Mouse (Mus musculus) layer of hippocampus, adult 6 months (tissue): ENCODE measurements around the gene Mycbpap. TPM values are rescaled to one million over a fixed set of nuclear protein-coding genes. Genes with fewer than 3 reads are reported as not detected.

ENCODE experiments used
- long read RNA-seq, 2 experiments: library from polyadenylated mRNA; unstranded; transcript quantifications; one replicate each; pipeline ENCODE4 v2.0.0; 2019 to 2020
- polyA plus RNA-seq: library from polyadenylated mRNA; unstranded; fragments of <200 nt; fragmentation: Nextera tagmentation; gene quantifications from 2 replicates; pipeline ENCODE4 v1.2.3, GENCODE M21; 2021

Mycbpap gene
- 2.1 and 3.4 TPM in 2 replicates for polyA plus RNA-seq
- long read RNA-seq, experiment 1, partial matches to known transcripts, result 0 of 1 reads
- long read RNA-seq, experiment 1, other reads (novel, unspliced or antisense), result 0 of 1 reads
- long read RNA-seq, experiment 2, transcript Mycbpap-202 (19 exons, 3,168 nt), result major isoform, 10 of 15 reads
- long read RNA-seq, experiment 2, partial matches to known transcripts, result 0 of 15 reads
- long read RNA-seq, experiment 2, other reads (novel, unspliced or antisense), result 5 of 15 reads

DNA sequence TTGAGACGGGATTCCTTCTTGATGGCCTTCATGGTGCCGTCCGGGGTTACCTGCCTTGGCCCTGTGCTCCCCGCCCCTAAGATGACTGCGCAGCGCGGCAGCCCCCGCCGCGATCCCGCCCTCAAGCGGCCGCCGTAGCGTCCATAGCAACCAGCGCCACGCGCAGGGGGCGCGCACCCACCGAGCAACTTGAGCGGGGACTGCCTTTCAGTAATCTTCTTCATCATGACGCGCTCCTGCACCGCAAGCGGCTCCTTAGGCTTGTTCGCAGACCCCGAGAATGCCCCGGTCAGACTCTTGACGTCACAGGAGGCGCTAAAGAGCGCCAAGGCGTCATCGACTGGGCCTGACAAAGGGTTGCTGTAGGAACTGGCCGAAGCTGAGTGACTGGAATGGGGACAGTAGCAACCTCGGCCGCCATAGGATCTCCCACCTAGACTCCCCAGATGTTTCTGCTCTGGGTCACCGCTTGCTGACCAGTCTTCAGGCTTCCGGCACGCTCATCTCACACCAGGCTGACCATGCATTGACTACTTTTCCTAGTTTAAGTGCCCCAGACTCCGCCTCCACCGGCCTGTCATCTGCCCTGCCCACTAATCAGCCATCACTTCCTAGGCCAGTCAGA lies at the start of gene Mycbpap:
Mycbpap (minus strand) TSS at position 524 of the 625 bp plus-strand sequence.

DNA sequence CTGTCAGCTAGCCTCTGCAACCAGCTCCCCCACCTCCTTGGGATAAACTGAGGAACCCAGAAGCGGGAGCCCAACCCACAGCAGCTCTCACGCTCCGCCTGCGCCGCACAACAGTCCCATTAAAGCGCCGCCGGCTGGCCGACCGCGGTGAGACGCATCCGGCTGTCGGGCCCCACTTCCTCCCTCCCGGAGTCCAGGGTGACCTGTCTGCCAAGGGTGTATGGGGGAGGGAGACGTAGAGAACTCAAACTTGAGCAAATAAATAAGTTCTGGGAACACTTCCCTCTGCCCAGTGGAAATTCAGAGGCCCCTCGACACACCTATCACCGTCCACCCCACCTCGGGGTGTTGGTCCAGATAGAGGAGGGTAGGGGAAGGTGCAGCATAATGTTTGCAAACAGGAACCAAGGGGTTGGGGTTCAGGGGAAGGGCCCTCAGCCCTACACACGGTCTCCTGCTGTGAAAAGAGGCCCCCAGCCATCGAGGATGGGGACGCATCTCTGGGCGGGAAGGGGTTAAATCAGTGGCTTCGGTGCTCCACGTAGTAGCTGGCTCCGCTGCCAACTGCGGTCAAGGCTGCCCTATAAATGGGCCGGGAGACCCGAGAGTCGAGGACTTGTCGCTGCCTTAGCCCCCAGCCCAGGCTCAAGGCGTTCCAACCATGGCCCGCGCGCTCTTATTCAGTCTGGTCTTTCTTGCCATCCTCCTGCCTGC lies 43.1 kb upstream of the Mycbpap start, which contains the start of gene Chad:
Chad (plus strand) TSS at position 611 of the 714 bp plus-strand sequence.

DNA sequence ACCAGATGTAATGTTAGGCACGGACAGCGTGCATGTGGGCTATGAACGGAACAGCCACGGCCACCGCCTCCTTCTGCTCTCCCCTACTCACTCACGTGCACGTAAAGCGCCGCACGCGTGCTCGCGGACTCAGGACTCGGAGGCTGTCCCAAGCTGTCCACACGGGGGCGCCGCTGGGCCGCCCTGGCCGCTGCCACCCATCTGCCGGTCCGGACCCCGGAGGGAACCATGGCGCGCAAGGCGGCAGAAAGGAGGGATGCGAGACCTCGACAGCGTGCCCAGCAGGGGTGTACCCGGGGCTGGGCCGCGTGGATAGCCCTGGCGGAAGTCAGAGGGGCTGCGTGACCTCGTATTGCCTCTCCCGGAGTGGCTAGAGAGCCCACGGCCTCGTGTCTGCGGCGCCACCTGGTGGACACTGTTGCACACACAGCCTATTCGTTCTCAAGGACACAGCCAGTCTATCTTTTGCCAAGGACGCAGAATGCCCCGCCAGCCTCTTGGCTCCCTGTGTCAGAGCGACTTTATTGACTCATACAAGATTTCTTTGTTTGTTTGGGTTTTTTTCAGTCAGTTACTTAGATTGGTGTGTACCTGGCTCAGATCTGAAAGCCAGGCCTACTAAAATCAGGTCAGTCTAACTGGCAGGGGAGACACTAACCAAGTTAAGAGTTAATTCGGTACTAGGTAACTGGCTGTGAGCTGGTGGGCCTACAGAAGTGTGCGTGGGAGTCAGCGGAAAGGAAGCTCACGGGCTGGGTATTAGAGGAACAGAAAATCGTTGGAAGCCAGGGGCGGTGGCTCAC lies 27.5 kb upstream of the Mycbpap start, which contains the start of gene Rsad1:
Rsad1 (minus strand) TSS at position 368 of the 803 bp plus-strand sequence.

DNA sequence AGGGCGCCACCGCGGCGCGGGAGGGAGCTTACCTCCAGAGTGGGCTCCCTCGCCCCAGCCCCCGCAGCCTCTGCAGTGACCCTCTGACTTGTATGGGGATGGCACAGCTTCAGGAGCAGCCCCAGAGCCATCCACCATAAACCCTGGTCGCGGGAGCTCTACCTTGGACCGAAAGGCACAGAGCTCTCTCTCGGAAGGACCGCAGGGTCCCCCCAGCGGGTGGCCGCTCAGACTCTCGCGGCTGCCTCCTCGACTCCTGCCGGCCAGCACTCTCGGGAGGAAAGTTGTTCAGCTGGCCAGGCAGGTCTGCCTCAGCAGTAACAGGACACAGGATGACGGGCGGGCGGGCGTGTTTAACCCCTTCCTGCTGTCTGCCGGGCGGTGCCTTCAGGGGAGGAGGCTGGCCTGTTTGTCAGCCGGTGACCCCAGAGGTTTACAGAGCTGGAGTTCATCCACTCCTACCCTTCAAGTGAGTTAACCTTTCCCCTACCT lies 21.8 kb downstream of the Mycbpap start, which contains the start of gene Epn3:
Epn3 (minus strand) TSS at position 314 of the 492 bp plus-strand sequence.

DNA sequence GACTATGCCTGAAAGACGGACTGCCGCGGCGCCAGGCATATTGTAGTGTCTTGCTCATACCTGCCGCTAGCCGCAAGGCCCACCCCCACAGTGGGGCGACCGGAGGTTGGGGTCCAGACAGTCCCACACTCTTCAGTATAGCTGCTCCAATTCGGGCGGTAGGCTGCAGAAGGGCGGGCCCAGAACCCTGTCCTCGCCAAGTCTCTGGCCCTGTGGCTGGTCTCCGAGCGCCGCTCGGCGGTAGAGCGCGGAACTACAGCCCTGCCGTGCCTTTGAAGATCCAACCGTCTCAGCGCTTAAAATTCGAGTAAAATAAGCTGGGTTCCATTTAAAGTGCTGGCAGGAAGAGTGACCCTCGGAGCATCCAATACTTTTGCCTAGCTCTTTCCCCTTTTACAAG lies 35.5 kb downstream of the Mycbpap start, which contains the start of gene Spata20:
Spata20 (minus strand) TSS at position 179 of the 400 bp plus-strand sequence.

DNA sequence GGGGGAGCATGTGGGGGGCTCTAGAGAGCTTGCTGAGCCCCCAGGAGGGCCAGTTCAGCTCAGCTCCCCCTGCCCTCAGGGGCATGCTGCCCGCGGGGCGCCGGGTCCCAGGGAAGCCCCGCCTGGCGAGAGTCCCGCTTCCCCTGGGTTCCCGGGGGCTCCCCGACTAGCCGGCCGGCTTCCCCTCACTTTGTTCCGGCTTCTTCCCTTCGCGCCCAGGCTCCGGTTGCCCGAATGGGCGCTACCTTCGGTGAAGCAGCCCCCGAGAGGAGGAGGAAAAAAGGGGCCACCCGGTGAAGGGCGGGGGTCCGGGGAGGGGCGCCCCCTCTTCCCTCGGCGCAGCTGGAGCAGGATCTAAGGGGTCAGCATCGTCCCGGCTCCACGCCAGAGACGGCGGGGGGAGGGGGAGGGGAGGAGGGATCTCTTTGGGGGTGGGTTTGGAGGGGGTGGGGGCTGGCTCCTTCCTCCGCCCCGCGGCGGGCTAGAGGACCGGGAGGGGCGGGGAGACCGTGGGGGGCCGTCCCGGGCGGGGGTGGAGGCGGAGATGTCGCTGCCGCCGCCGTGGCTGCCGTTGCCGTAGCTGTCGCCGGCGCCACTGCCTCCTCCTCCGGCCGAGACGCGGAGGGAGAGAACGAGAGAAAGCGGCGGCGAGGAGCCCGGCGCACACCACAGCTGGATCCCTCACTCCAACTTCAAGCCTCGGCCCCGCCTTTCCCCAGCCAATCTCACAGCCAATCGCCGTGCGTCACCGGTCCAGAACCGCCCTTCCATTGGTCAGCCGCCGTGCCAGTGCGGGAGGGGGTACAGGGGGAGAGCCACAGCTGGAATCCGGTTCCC lies 47.6 kb downstream of the Mycbpap start, which contains the start of gene Cacna1g:
Cacna1g (minus strand) TSS at position 492 of the 837 bp plus-strand sequence.

Other genes with a start within 250 kb of the Mycbpap start
- not detected in 2 replicates for gene Gm21885, start 239.9 kb downstream of the Mycbpap start, polyA plus RNA-seq
- gene Luc7l3, start 199.8 kb downstream of the Mycbpap start, polyA plus RNA-seq, result 16.5 and 19.2 TPM in 2 replicates
- gene Ankrd40, start 193.7 kb downstream of the Mycbpap start, polyA plus RNA-seq, result 16.9 and 21.2 TPM in 2 replicates
- 1.4 and 2.2 TPM in 2 replicates for gene Abcc3, start 128.7 kb downstream of the Mycbpap start, polyA plus RNA-seq
- 4.9 and 6.2 TPM in 2 replicates for gene Cacna1g, start 47.5 kb downstream of the Mycbpap start, polyA plus RNA-seq
- not detected in 2 replicates for gene Spata20, start 35.6 kb downstream of the Mycbpap start, polyA plus RNA-seq
- 1.5 and 6.9 TPM in 2 replicates for gene Epn3, start 21.8 kb downstream of the Mycbpap start, polyA plus RNA-seq
- 2.7 and 3.7 TPM in 2 replicates for gene Rsad1, start 27.5 kb upstream of the Mycbpap start, polyA plus RNA-seq
- gene Chad, start 43.3 kb upstream of the Mycbpap start, polyA plus RNA-seq, result 0.19 and 0.34 TPM in 2 replicates
- 5.9 and 6.7 TPM in 2 replicates for gene Acsf2, start 80.1 kb upstream of the Mycbpap start, polyA plus RNA-seq
- gene Lrrc59, start 108.0 kb upstream of the Mycbpap start, polyA plus RNA-seq, result 25.3 and 27.7 TPM in 2 replicates
- gene Mrpl27, start 132.0 kb upstream of the Mycbpap start, polyA plus RNA-seq, result 152 and 155 TPM in 2 replicates
- 0.16 and 0.29 TPM in 2 replicates for gene Eme1, start 132.2 kb upstream of the Mycbpap start, polyA plus RNA-seq
- 12.1 and 12.7 TPM in 2 replicates for gene Xylt2, start 155.8 kb upstream of the Mycbpap start, polyA plus RNA-seq
- 0.13 TPM in 1 of 2 replicates, not detected in the other for gene Gm11541, start 182.8 kb upstream of the Mycbpap start, polyA plus RNA-seq
- gene Cdc34b, start 220.0 kb upstream of the Mycbpap start, polyA plus RNA-seq, result not detected in 2 replicates